Mouse (Mus musculus): ENCODE results near the gene Prr5.
A peak's percentile ranks its signal among the peaks of the same experiment; 100 is the strongest.

Prr5 gene

GRCm38 (mm10) chr15:84657384-84658064 is 11.9 kb upstream of the Prr5 start:
- DNase-seq: no peak

- DNase-seq: no peak
Observed at GRCm38 (mm10) chr15:84658655-84659054, 10.8 kb upstream of the Prr5 start.

GRCm38 (mm10) chr15:84659856-84660255 is 9.6 kb upstream of the Prr5 start:
- DNase-seq: no peak

- no peak for DNase-seq
Observed at GRCm38 (mm10) chr15:84661274-84661673, 8.1 kb upstream of the Prr5 start.

- peak; percentile 66 for DNase-seq
Observed at GRCm38 (mm10) chr15:84662952-84663684, 6.3 kb upstream of the Prr5 start.

- DNase-seq: no peak
Observed at GRCm38 (mm10) chr15:84663685-84664060, 5.7 kb upstream of the Prr5 start.

- no peak for DNase-seq
Observed at GRCm38 (mm10) chr15:84664542-84665460, 4.6 kb upstream of the Prr5 start.

- no peak for DNase-seq
Observed at GRCm38 (mm10) chr15:84665662-84666061, 3.8 kb upstream of the Prr5 start.

GRCm38 (mm10) chr15:84666065-84666464 is 3.4 kb upstream of the Prr5 start:
- DNase-seq: no peak

- no peak for DNase-seq
Observed at GRCm38 (mm10) chr15:84667601-84668000, 1.8 kb upstream of the Prr5 start.

- DNase-seq: no peak
Observed at GRCm38 (mm10) chr15:84669771-84670656, 594 bp downstream of the Prr5 start.

GRCm38 (mm10) chr15:84670657-84671055 is 1.2 kb downstream of the Prr5 start:
- DNase-seq: peak; percentile 47

GRCm38 (mm10) chr15:84671401-84672307 is 2.2 kb downstream of the Prr5 start:
- peak; percentile 80 for DNase-seq

GRCm38 (mm10) chr15:84672308-84672615 is 2.8 kb downstream of the Prr5 start:
- DNase-seq: no peak

- DNase-seq: peak; percentile 86
Observed at GRCm38 (mm10) chr15:84672616-84673015, 3.2 kb downstream of the Prr5 start.

- DNase-seq: peak; percentile 40
Observed at GRCm38 (mm10) chr15:84674329-84675067, 5.1 kb downstream of the Prr5 start.

GRCm38 (mm10) chr15:84675317-84675716 is 5.9 kb downstream of the Prr5 start:
- DNase-seq: peak; percentile 58

GRCm38 (mm10) chr15:84677943-84678342 is 8.5 kb downstream of the Prr5 start:
- no peak for DNase-seq

GRCm38 (mm10) chr15:84679090-84679489 is 9.7 kb downstream of the Prr5 start:
- no peak for DNase-seq

GRCm38 (mm10) chr15:84679794-84680193 is 10.4 kb downstream of the Prr5 start:
- DNase-seq: no peak

All from kidney, adult 18-20 months (tissue).